Mouse (Mus musculus) adrenal gland, postnatal 10 days (tissue): ENCODE data around the gene Rhox4c. TPM values are rescaled to one million over a fixed set of nuclear protein-coding genes. Genes with fewer than 3 reads are reported as not detected.
"Not testable (repeated sequence)": the region's sequence is repeated elsewhere in the genome, so short reads cannot be mapped to it uniquely, and the experiment has no call there.

Source experiments
- DNase-seq: peaks from one replicate; pipeline ENCODE4 v3.0.0; 2021; ENCODE audit warnings: mixed read lengths
- long read RNA-seq, 2 experiments: library from polyadenylated mRNA; stranded (forward); transcript quantifications; one replicate each; pipeline ENCODE4 v2.0.0; 2021
- total RNA-seq, 2 experiments: library from RNA; stranded (reverse); gene quantifications; 2 replicates each; pipeline ENCODE4 v1.2.3; 2021

The Rhox4c gene
- not detected for total RNA-seq
- long read RNA-seq, experiment 1: 0 reads
- long read RNA-seq, experiment 2: 0 reads

DNA sequence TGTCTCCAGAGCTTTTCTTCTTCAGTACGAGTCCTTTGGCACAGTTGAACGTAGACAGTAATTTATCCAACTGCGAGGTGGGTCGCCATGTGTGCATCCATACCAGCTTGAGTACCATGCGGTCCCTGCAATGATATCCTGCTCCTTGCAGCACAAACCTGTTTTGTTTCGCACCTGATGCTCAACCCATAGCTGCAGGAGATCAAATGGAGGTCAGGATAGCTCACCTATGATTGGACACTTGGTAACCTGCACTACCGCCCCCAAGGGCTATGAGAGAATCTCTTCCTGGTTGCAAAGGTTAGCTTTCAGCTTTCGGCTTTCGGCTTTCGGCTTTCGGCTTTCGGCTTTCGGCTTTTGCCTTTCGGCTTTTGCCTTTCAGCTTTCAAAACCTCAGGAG, at the start of gene Rhox4c:
Gene Rhox4c (plus strand): TSS at position 301 of the 400 bp plus-strand sequence.
- not testable (repeated sequence) for DNase-seq

DNA sequence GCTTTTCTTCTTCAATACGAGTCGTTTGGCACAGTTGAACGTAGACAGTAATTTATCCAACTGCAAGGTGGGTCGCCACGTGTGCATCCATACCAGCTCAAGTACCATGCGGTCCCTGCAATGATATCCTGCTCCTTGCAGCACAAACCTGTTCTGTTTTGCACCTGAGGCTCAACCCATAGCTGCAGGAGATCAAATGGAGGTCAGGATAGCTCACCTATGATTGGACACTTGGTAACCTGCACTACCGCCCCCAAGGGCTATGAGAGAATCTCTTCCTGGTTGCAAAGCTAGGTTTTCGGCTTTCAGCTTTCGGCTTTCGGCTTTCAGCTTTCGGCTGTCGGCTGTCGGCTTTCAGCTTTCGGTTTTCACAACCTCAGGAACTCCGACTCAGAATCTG, 47.9 kb upstream of the Rhox4c start, which contains the start of gene Rhox4b:
Gene Rhox4b (plus strand): TSS at position 301 of the 400 bp plus-strand sequence.
- DNase-seq: not testable (repeated sequence)

DNA sequence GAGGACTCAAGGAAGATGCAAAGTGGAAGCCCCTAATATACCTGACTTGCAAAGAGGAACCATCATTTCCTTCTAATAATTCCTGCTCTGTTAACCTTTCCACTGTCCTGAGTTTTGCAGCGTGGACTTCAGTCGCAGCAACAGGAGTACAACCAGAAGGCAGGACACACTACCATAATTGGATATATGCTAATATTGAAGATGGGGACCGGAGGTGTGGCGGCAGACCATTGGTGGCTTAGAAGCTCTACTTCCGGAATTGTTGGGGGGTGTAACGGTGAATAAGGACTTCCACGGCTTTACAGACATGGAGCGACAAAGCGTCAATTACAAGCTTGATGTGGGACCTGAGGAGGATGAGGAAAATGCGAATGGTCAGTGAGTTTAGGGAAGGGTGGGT, 26.8 kb upstream of the Rhox4c start, which contains the start of gene Rhox2c:
Gene Rhox2c (plus strand): TSS at position 301 of the 400 bp plus-strand sequence.
- DNase-seq: not testable (repeated sequence)

DNA sequence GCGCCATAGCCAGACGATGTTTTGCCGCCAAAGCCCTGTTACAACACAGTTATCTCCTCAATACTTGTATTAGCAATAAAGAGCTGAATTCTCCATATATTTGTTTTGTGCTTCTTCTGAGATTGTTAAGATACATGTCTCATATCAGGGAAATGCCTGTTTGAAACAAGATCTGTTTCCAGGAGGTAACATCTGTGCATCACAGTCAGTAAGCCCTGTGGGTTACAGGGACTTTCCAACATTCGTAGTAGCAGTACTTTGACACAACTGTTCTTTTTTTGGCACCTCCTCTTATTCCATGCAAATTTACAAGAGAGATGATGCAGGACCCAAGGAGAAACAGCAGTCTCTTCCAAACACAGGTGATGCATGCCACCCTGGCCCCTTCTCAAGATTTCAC, 21.9 kb upstream of the Rhox4c start, which contains the start of gene Rhox3c:
Gene Rhox3c (plus strand): TSS at position 301 of the 400 bp plus-strand sequence.
- DNase-seq: not testable (repeated sequence)

DNA sequence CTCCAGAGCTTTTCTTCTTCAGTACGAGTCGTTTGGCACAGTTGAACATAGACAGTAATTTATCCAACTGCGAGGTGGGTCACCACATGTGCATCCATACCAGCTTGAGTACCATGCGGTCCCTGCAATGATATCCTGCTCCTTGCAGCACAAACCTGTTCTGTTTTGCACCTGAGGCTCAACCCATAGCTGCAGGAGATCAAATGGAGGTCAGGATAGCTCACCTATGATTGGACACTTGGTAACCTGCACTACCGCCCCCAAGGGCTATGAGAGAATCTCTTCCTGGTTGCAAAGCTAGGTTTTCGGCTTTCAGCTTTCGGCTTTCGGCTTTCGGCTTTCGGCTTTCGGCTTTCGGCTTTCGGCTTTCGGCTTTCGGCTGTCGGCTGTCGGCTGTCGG, 33.9 kb downstream of the Rhox4c start, which contains the start of gene Rhox4d:
Gene Rhox4d (plus strand): TSS at position 301 of the 400 bp plus-strand sequence.
- DNase-seq: not testable (repeated sequence)

DNA sequence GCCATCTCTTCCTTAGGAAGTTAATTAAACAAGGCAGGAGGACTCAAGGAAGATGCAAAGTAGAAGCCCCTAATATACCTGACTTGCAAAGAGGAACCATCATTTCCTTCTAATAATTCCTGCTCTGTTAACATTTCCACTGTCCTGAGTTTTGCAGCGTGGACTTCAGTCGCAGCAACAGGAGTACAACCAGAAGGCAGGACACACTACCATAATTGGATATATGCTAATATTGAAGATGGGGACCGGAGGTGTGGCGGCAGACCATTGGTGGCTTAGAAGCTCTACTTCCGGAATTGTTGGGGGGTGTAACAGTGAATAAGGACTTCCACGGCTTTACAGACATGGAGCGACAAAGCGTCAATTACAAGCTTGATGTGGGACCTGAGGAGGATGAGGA, 50.0 kb downstream of the Rhox4c start, which contains the start of gene Rhox2e:
Gene Rhox2e (plus strand): TSS at position 301 of the 400 bp plus-strand sequence.
- not testable (repeated sequence) for DNase-seq

Other genes starting within 250 kb of the Rhox4c start
- not detected for gene Rhox2a, start 235.4 kb upstream of the Rhox4c start, total RNA-seq
- gene Rhox3a, start 230.4 kb upstream of the Rhox4c start, total RNA-seq: not detected
- gene Rhox4a, start 215.0 kb upstream of the Rhox4c start, total RNA-seq: not detected
- gene Rhox3a2, start 100.3 kb upstream of the Rhox4c start, total RNA-seq: not detected
- not detected for gene Rhox4a2, start 89.5 kb upstream of the Rhox4c start, total RNA-seq
- not detected for gene Rhox2b, start 68.3 kb upstream of the Rhox4c start, total RNA-seq
- not detected for gene Rhox4b, start 47.8 kb upstream of the Rhox4c start, total RNA-seq
- gene Rhox2c, start 26.7 kb upstream of the Rhox4c start, total RNA-seq: not detected
- gene Rhox3c, start 21.8 kb upstream of the Rhox4c start, total RNA-seq: not detected
- gene Rhox2d, start 13.1 kb downstream of the Rhox4c start, total RNA-seq: not detected
- not detected for gene Rhox4d, start 34.0 kb downstream of the Rhox4c start, total RNA-seq
- not detected for gene Rhox2e, start 50.1 kb downstream of the Rhox4c start, total RNA-seq
- not detected for gene Rhox3e, start 61.7 kb downstream of the Rhox4c start, total RNA-seq
- not detected for gene Rhox4e, start 77.1 kb downstream of the Rhox4c start, total RNA-seq
- gene Rhox2f, start 91.1 kb downstream of the Rhox4c start, total RNA-seq: not detected
- not detected for gene Rhox3f, start 100.7 kb downstream of the Rhox4c start, total RNA-seq
- not detected for gene Rhox4f, start 127.4 kb downstream of the Rhox4c start, total RNA-seq
- gene Rhox3g, start 148.3 kb downstream of the Rhox4c start, total RNA-seq: not detected
- not detected for gene Rhox2g, start 163.1 kb downstream of the Rhox4c start, total RNA-seq
- gene Rhox4g, start 171.0 kb downstream of the Rhox4c start, total RNA-seq: not detected
- gene Rhox3h, start 188.4 kb downstream of the Rhox4c start, total RNA-seq: not detected
- not detected for gene Rhox2h, start 192.9 kb downstream of the Rhox4c start, total RNA-seq